Mouse (Mus musculus) heart, embryonic 14.5 days (tissue): ENCODE results near the gene Sept9. TPM values are rescaled to one million over a fixed set of nuclear protein-coding genes. Genes with fewer than 3 reads are reported as not detected.

Experiments used
- ATAC-seq: fragments of 200-750 bp; cut with Nextera tagmentation; 2 replicates; pipeline ENCODE4 v1.8.0; 2017; ENCODE audit warnings: low read depth, moderate TSS enrichment; ENCODE audit not compliant: insufficient number of reproducible peaks, insufficient read depth, low FRiP score
- H3K27ac ChIP-seq, 2 experiments: fragments of 200-500 bp in 1 of 2; fragments of 300-500 bp in 1 of 2; sonication (generic) in 1 of 2; replicated peaks in 1 of 2; 2 replicates each; pipeline ENCODE4 v1.5.1; 2012 to 2014; ENCODE audit warnings: low read depth in 2 of 2, low read length in 2 of 2, control low read depth in 1 of 2, mild to moderate bottlenecking in 1 of 2, mixed read lengths in 1 of 2; ENCODE audit not compliant: control insufficient read depth in 1 of 2, insufficient read depth in 1 of 2
- H3K27me3 ChIP-seq: fragments of 300-500 bp; sonication (generic); 2 replicates; pipeline ENCODE4 v1.6.1; 2014; ENCODE audit warnings: mild to moderate bottlenecking, low read length, control low read depth; ENCODE audit not compliant: control insufficient read depth, insufficient read depth
- H3K36me3 ChIP-seq: fragments of 300-500 bp; sonication (generic); 2 replicates; pipeline ENCODE4 v1.6.1; 2014; ENCODE audit warnings: mild to moderate bottlenecking, control low read depth, low read length, mixed read lengths; ENCODE audit not compliant: control insufficient read depth, insufficient read depth
- H3K4me1 ChIP-seq, 2 experiments: fragments of 200-500 bp in 1 of 2; fragments of 300-500 bp in 1 of 2; sonication (generic) in 1 of 2; 2 replicates each; pipeline ENCODE4 v1.6.1; 2012 to 2014; ENCODE audit warnings: low read length in 2 of 2, control low read depth in 1 of 2, mixed read lengths in 1 of 2; ENCODE audit not compliant: control insufficient read depth in 2 of 2, insufficient read depth in 2 of 2
- H3K4me2 ChIP-seq: fragments of 300-500 bp; sonication (generic); 2 replicates; pipeline ENCODE4 v1.6.1; 2014; ENCODE audit warnings: mild to moderate bottlenecking, low read length
- H3K4me3 ChIP-seq, 2 experiments: fragments of 200-500 bp in 1 of 2; fragments of 300-500 bp in 1 of 2; sonication (generic) in 1 of 2; 2 replicates each; pipeline ENCODE4 v1.5.1; 2012 to 2014; ENCODE audit warnings: low read length in 2 of 2, mild to moderate bottlenecking in 2 of 2, control low read depth in 1 of 2, low read depth in 1 of 2, moderate library complexity in 1 of 2; ENCODE audit not compliant: control insufficient read depth in 1 of 2, insufficient read depth in 1 of 2
- H3K9ac ChIP-seq: fragments of 300-500 bp; sonication (generic); 2 replicates; pipeline ENCODE4 v1.6.1; 2014; ENCODE audit warnings: mild to moderate bottlenecking, low read length
- H3K9me3 ChIP-seq: fragments of 300-500 bp; sonication (generic); 2 replicates; pipeline ENCODE4 v1.6.1; 2016; ENCODE audit warnings: low read length, control low read depth; ENCODE audit not compliant: control insufficient read depth
- WGBS: fragments of 180-500 bp; shearing (Covaris S2); extraction: QIAGEN DNeasy Blood & Tissue Kit; methylation state at CpG from one replicate; pipeline ENCODE4 v1.1.7; 2014; 5-methylcytosine and 5-hydroxymethylcytosine counted together
- polyA plus RNA-seq: library from polyadenylated mRNA; unstranded; fragments of >200 nt; fragmentation: Nextera tagmentation; extraction: Ambion mirVana; gene quantifications from 2 replicates; pipeline ENCODE4 v1.2.1, GENCODE M21; 2014

The Sept9 gene
- polyA plus RNA-seq, 1 experiment from 2014 or later: 51.8 TPM

DNA sequence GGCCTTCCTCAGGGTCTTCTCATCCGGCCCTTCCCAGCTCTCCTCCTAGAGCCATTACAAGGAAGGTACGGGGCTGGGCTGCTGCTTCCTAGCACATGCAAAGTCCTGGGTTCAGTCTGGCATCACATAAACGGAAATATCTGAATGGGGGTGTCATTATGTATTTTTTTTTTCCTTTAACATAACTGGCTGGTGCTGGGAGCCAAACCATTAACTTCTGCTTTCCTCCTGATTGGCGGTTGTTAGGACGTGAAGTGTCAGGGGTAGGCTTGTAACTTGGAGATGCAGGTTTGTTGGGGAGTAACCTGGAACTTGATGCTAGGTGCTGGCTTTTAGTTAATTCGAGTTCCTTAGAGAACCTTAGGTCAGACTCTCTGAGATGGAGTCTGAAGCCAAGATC, 203.6 kb downstream of the Sept9 start:
- no peak for ATAC-seq
- H3K27me3 ChIP-seq: peaks cover 39% of the 10 kb centered on the region
- WGBS: 84% methylated on average over 6 of the region's 6 CpGs

GRCm38 (mm10) chr11:117403781-117404180, 204.3 kb downstream of the Sept9 start:
- Histone ChIP-seq H3K4me2 (no peak overlapping the region), H3K4me3 (no peak overlapping the region), H3K27me3 (peaks cover 39% of the 10 kb centered on the region), H3K4me1 (peaks cover 8 to 19% of the 10 kb centered on the region in 2 experiments; a peak in 3 of 4 replicates), H3K9ac (no peak overlapping the region), H3K36me3 (no peaks in the 10 kb centered on the region), H3K27ac (no peak overlapping the region), H3K9me3 (0 out of 2 replicates have a peak, but pooled peaks cover 5% of the 10 kb centered on the region)
- 43% methylated on average over 7 of the region's 7 CpGs for WGBS
- ATAC-seq: no peak

More for the DNA sequence above, 203.6 kb downstream of the Sept9 start:
- Histone ChIP-seq H3K9me3 (0 out of 2 replicates have a peak, but pooled peaks cover 5% of the 10 kb centered on the region), H3K9ac (no peak overlapping the region), H3K27ac (no peak overlapping the region), H3K4me1 (peaks cover 8 to 13% of the 10 kb centered on the region in 2 experiments; a peak in 3 of 4 replicates), H3K4me3 (no peak overlapping the region), H3K36me3 (no peaks in the 10 kb centered on the region), H3K4me2 (no peak overlapping the region)

GRCm38 (mm10) chr11:117406711-117407110, 207.2 kb downstream of the Sept9 start:
- Histone ChIP-seq H3K4me2 (no peak overlapping the region), H3K4me3 (no peak overlapping the region), H3K36me3 (no peaks in the 10 kb centered on the region), H3K9me3 (0 out of 2 replicates have a peak, but pooled peaks cover 3% of the 10 kb centered on the region), H3K27ac (no peak overlapping the region), H3K4me1 (peaks cover 8 to 21% of the 10 kb centered on the region in 2 experiments; a peak in 3 of 4 replicates), H3K27me3 (peaks cover 43% of the 10 kb centered on the region), H3K9ac (no peak overlapping the region)
- 83% methylated on average over 1 of the region's 1 CpGs for WGBS
- ATAC-seq: no peak

DNA sequence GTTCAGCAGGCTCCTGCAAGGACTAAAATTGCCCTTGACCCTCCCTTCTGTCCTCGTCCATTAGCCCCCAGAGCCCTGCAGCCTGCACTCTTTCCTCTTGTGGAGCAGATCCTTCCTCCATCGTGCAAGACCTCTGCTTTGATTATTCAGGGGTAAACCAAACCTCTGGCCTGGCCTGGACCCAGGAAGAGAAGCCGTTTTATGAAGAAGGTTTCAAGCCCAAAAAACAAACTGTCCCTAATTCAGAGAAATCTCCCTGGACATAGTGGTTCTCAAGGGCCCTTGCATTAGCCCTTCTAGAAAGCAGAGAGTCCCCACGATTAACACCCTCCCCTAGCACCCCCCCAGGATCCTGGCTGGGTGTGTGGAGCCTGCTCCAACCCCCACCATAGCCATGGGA, 207.7 kb downstream of the Sept9 start:
- WGBS: 24% methylated on average over 4 of the region's 4 CpGs
- H3K9ac ChIP-seq: peak overlapping the region; percentile 59
- no peak overlapping the region for H3K27ac ChIP-seq
- no peaks in the 10 kb centered on the region for H3K9me3 ChIP-seq
- no peaks in the 10 kb centered on the region for H3K36me3 ChIP-seq
- peaks cover 8 to 21% of the 10 kb centered on the region in 2 experiments; a peak in 3 of 4 replicates for H3K4me1 ChIP-seq
- H3K4me3 ChIP-seq: peak overlapping the region in 1 of 2 experiments; percentile 34; a peak in 1 of 4 replicates
- ATAC-seq: no peak
- H3K4me2 ChIP-seq: peak overlapping the region; percentile 73
- H3K27me3 ChIP-seq: peaks cover 48% of the 10 kb centered on the region

DNA sequence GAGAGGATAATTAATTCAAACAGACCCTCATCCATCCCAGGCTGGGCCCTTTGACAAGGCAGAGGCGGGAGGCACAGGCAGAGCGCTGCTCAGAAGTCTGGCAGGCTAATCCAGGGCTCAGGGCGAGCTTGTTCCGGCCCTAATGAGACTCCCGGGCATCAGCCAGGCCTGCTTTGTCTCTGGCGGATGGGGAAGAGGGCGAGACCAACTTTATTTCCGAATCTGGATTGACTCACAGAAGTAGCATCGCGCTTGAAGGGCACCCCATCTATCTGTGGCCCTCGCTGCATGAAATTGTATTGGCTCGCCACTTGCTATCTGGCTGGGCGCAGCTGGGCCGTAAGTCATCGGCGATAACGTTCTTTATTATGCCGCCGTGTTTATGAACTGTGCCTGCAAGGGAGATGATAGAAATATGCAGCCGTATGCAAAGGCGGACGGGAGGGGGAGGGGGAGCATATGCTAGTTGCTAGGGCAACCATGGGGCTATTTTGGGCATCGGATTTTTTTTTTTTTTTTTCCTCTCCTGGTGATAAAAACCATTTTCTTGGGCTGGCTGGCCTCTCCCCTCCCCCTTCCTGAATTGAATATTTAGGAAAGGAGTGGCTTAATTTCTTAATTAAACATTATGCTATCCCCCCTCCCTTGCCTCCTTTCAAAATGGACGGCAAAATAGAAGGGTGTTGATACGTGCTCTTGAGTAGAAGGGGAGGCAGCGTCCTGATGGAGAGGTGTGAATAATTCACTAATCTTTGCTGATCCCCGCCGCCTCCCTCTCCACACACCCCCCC, 208.4 kb downstream of the Sept9 start:
- peak; percentile 58; the same call in 1 of the 2 replicates for ATAC-seq
- WGBS: 1% methylated on average over 28 of the region's 28 CpGs

GRCm38 (mm10) chr11:117408442-117409031, 209.1 kb downstream of the Sept9 start:
- Histone ChIP-seq H3K4me1 (peaks cover 8 to 21% of the 10 kb centered on the region in 2 experiments; a peak in 3 of 4 replicates), H3K4me3 (peak overlapping the region in 1 of 2 experiments; percentile 34; a peak in 1 of 4 replicates), H3K27me3 (peaks cover 58% of the 10 kb centered on the region), H3K4me2 (peak overlapping the region; percentile 73), H3K9me3 (no peaks in the 10 kb centered on the region), H3K27ac (no peak overlapping the region; a peak in 1 of 4 replicates), H3K9ac (no peak overlapping the region), H3K36me3 (no peaks in the 10 kb centered on the region)
- no peak for ATAC-seq
- 1% methylated on average over 16 of the region's 16 CpGs for WGBS

More for the DNA sequence above, 208.4 kb downstream of the Sept9 start:
- no peaks in the 10 kb centered on the region for H3K36me3 ChIP-seq
- H3K4me2 ChIP-seq: peak overlapping the region; percentile 73
- H3K9ac ChIP-seq: peak overlapping the region; percentile 59
- H3K9me3 ChIP-seq: no peaks in the 10 kb centered on the region
- peaks cover 8 to 21% of the 10 kb centered on the region in 2 experiments; a peak in 3 of 4 replicates for H3K4me1 ChIP-seq
- peaks cover 55% of the 10 kb centered on the region for H3K27me3 ChIP-seq
- peak overlapping the region in 1 of 2 experiments; percentile 52; a peak in 1 of 4 replicates for H3K27ac ChIP-seq
- H3K4me3 ChIP-seq: peak overlapping the region; percentile 34 to 36

DNA sequence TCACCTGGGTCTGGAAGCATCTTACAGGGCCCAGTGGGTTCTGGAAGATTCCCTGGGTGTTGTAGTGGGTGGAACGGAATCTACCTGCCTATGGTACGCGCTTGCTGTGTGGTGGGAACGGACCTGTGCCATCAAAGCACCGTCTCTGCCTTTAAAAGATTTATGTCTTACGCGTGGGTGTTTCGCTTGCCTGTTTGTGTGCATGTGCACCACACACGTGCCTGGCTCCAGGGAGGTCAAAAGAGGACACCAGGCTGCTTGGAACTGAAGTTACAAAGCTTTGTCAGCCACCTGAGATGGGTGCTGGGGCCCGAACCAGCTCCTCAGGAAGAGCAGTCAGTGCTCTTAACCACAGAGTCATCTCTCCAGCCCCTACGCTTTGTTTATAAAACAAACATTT, 209.9 kb downstream of the Sept9 start:
- no peak for ATAC-seq
- WGBS: 63% methylated on average over 11 of the region's 11 CpGs
- Histone ChIP-seq H3K27me3 (peaks cover 61% of the 10 kb centered on the region), H3K27ac (no peak overlapping the region), H3K9me3 (no peaks in the 10 kb centered on the region), H3K9ac (no peak overlapping the region), H3K4me2 (no peak overlapping the region), H3K4me3 (no peak overlapping the region), H3K36me3 (no peaks in the 10 kb centered on the region), H3K4me1 (peaks cover 8 to 22% of the 10 kb centered on the region in 2 experiments; a peak in 3 of 4 replicates)
